Mouse (Mus musculus) lung, adult 2 months (tissue): ENCODE results near the gene Tm4sf20.
A peak's percentile ranks its signal among the peaks of the same experiment; 100 is the strongest.

Source experiments
- CTCF ChIP-seq: fragments of 200-500 bp; IDR thresholded peaks from 2 replicates; pipeline ENCODE4 v1.5.1; 2011; ENCODE audit warnings: mild to moderate bottlenecking, low read length, control low read depth; ENCODE audit not compliant: insufficient read depth
- POLR2A ChIP-seq: fragments of 200-500 bp; IDR thresholded peaks from 2 replicates; pipeline ENCODE4 v1.6.1; 2011; ENCODE audit warnings: low read depth, mild to moderate bottlenecking, control low read depth, low read length, borderline replicate concordance; ENCODE audit errors: extremely low read depth

- TF ChIP-seq CTCF (peak; percentile 72), POLR2A (no peak)
These were observed 19.2 kb upstream of the Tm4sf20 start for GRCm38 (mm10) chr1:82787414-82787813.
